In genomic region chr17:57148994-57149803, GRCm38 (mm10) we compare ENCODE assay signal across 8 mouse cellular contexts. TPM values are rescaled to one million over a fixed set of nuclear protein-coding genes. Genes with fewer than 3 reads are reported as not detected.
DNase-seq lines count a peak whose midpoint lies in the region; ATAC-seq and TF ChIP-seq lines count a peak whose summit lies in the region.

Gene Cd70 (minus strand): TSS chr17:57149777.

- peaks cover 37% of the 10 kb centered on the region for H3K27me3 ChIP-seq in kidney, embryonic 16.5 days (ENCODE audit: insufficient read depth, low read length)
- H3K27me3 ChIP-seq in embryonic facial prominence, embryonic 14.5 days (replicated peaks; ENCODE audit: control insufficient read depth, insufficient read depth, low read length) = peaks cover 53% of the 10 kb centered on the region
- peaks cover 61% of the 10 kb centered on the region for H3K27me3 ChIP-seq in limb, embryonic 13.5 days
- H3K27me3 ChIP-seq in stomach, postnatal 0 days (ENCODE audit: control insufficient read depth, insufficient read depth, low read length) = no peaks in the 10 kb centered on the region; the same call in 1 of the 2 replicates

- H3K4me3 ChIP-seq in kidney, embryonic 16.5 days (ENCODE audit: low read length) = peak within 1 kb of the TSS; percentile 39
- peak within 1 kb of the TSS; percentile 30 for H3K4me3 ChIP-seq in embryonic facial prominence, embryonic 14.5 days (ENCODE audit: low read depth, low read length)
- H3K4me3 ChIP-seq in limb, embryonic 13.5 days = peak within 1 kb of the TSS; percentile 38
- peak within 1 kb of the TSS; percentile 13; the same call in 1 of the 2 replicates for H3K4me3 ChIP-seq in stomach, postnatal 0 days (ENCODE audit: low read depth, low read length)

- no peak for TF ChIP-seq EP300 in stomach, postnatal 0 days (optimal IDR thresholded peaks at IDR 0.05)

- WGBS in kidney, embryonic 16.5 days = 2% methylated on average over 39 of the region's 39 CpGs
- 3% methylated on average over 38 of the region's 39 CpGs for WGBS in embryonic facial prominence, embryonic 14.5 days
- 3% methylated on average over 39 of the region's 39 CpGs for WGBS in limb, embryonic 13.5 days
- WGBS in stomach, postnatal 0 days = 6% methylated on average over 38 of the region's 39 CpGs

- peak within 1 kb of the TSS; percentile 44 for H3K9ac ChIP-seq in kidney, embryonic 16.5 days (replicated peaks; ENCODE audit: low read length)
- H3K9ac ChIP-seq in embryonic facial prominence, embryonic 14.5 days (ENCODE audit: low read depth, low read length) = peak within 1 kb of the TSS; percentile 47
- H3K9ac ChIP-seq in limb, embryonic 13.5 days = peak within 1 kb of the TSS; percentile 48
- no peak within 1 kb of the TSS for H3K9ac ChIP-seq in stomach, postnatal 0 days (ENCODE audit: low read length)

- no peaks in the 10 kb centered on the region for H3K36me3 ChIP-seq in kidney, embryonic 16.5 days (ENCODE audit: insufficient read depth, low read length)
- H3K36me3 ChIP-seq in embryonic facial prominence, embryonic 14.5 days (ENCODE audit: control insufficient read depth, insufficient read depth, low read length) = no peaks in the 10 kb centered on the region
- no peaks in the 10 kb centered on the region for H3K36me3 ChIP-seq in limb, embryonic 13.5 days
- no peaks in the 10 kb centered on the region for H3K36me3 ChIP-seq in stomach, postnatal 0 days (ENCODE audit: control insufficient read depth, insufficient read depth, low read length)

- H3K27ac ChIP-seq in kidney, embryonic 16.5 days (ENCODE audit: low read length) = no peak within 1 kb of the TSS
- H3K27ac ChIP-seq in embryonic facial prominence, embryonic 14.5 days (replicated peaks; ENCODE audit: low read depth, low read length) = no peak within 1 kb of the TSS
- H3K27ac ChIP-seq in limb, embryonic 13.5 days = no peak within 1 kb of the TSS
- H3K27ac ChIP-seq in stomach, postnatal 0 days (replicated peaks) = no peak within 1 kb of the TSS

- no peak for DNase-seq in kidney, adult 9 months
- DNase-seq in ZHBTc4 (ENCODE audit: low read depth, low spot score) = peak; percentile 20
- DNase-seq in embryonic facial prominence, embryonic 14.5 days (ENCODE audit: low spot score) = no peak
- no peak for DNase-seq in stomach, postnatal 0 days (ENCODE audit: low spot score)
- DNase-seq in spleen, postnatal 4 days (ENCODE audit: low spot score in 2 of 2) = no peak
- DNase-seq in frontal cortex, postnatal 14 days (ENCODE audit: low spot score in 2 of 2) = no peak

- H3K9me3 ChIP-seq in kidney, embryonic 16.5 days (ENCODE audit: low read length) = no peaks in the 10 kb centered on the region
- H3K9me3 ChIP-seq in embryonic facial prominence, embryonic 14.5 days (ENCODE audit: control insufficient read depth, low read length) = no peaks in the 10 kb centered on the region
- H3K9me3 ChIP-seq in limb, embryonic 13.5 days = no peaks in the 10 kb centered on the region
- no peaks in the 10 kb centered on the region for H3K9me3 ChIP-seq in stomach, postnatal 0 days (ENCODE audit: control insufficient read depth, low read length)

- peaks cover 2% of the 10 kb centered on the region; the same call in 1 of the 2 replicates for H3K4me1 ChIP-seq in kidney, embryonic 16.5 days (ENCODE audit: insufficient read depth, low read length)
- no peaks in the 10 kb centered on the region for H3K4me1 ChIP-seq in embryonic facial prominence, embryonic 14.5 days (ENCODE audit: control insufficient read depth, insufficient read depth, low read length)
- peaks cover 8% of the 10 kb centered on the region for H3K4me1 ChIP-seq in limb, embryonic 13.5 days
- H3K4me1 ChIP-seq in stomach, postnatal 0 days (replicated peaks; ENCODE audit: control insufficient read depth, insufficient read depth) = no peaks in the 10 kb centered on the region

- peak; percentile 57; the same call in 1 of the 2 replicates for ATAC-seq in kidney, embryonic 16.5 days (ENCODE audit: low FRiP score, low TSS enrichment)
- no peak for ATAC-seq in embryonic facial prominence, embryonic 14.5 days (ENCODE audit: low read depth)
- no peak for ATAC-seq in limb, embryonic 13.5 days (ENCODE audit: low FRiP score, low read depth)
- ATAC-seq in stomach, postnatal 0 days (ENCODE audit: low FRiP score, low TSS enrichment) = no peak

- no peak for TF ChIP-seq CTCF in stomach, postnatal 0 days (IDR thresholded peaks at IDR 0.05; ENCODE audit: low read depth)

- peak within 1 kb of the TSS; percentile 63 for H3K4me2 ChIP-seq in kidney, embryonic 16.5 days (replicated peaks; ENCODE audit: low read depth, low read length)
- H3K4me2 ChIP-seq in embryonic facial prominence, embryonic 14.5 days (ENCODE audit: low read depth, low read length) = peak within 1 kb of the TSS; percentile 54
- H3K4me2 ChIP-seq in limb, embryonic 13.5 days (replicated peaks) = peak within 1 kb of the TSS; percentile 63
- H3K4me2 ChIP-seq in stomach, postnatal 0 days (replicated peaks; ENCODE audit: low read depth) = peak within 1 kb of the TSS; percentile 34

RNA-seq across cellular contexts. Expression of gene Cd70, which starts in this region (rescaled TPM):
- not detected in 2 replicates for polyA plus RNA-seq in kidney, embryonic 16.5 days (2015; fragmentation: Nextera tagmentation; extraction: Ambion mirVana)
- polyA plus RNA-seq in embryonic facial prominence, embryonic 14.5 days (2014; fragmentation: Nextera tagmentation; extraction: Ambion mirVana) = not detected in 2 replicates
- polyA plus RNA-seq in limb, embryonic 13.5 days (2015; fragmentation: Nextera tagmentation; extraction: Ambion mirVana) = not detected in 2 replicates
- polyA plus RNA-seq in stomach, postnatal 0 days (2015; fragmentation: Nextera tagmentation; extraction: Ambion mirVana) = 0.11 TPM in 1 of 2 replicates, not detected in the other

Comparison
In these comparisons a context has a peak if more than half of its experiments do, and no peak if none do; other contexts are left out.
1. Peak in ATAC-seq, H3K4me3 ChIP-seq, H3K9ac ChIP-seq and H3K4me2 ChIP-seq in kidney, embryonic 16.5 days; RNA of the gene not detected or under 1 TPM.